Mouse (Mus musculus): Measurements from ENCODE around the gene Krtap5-1.
A peak's percentile ranks its signal among the peaks of the same experiment; 100 is the strongest.
"Not testable (repeated sequence)": the region's sequence is repeated elsewhere in the genome, so short reads cannot be mapped to it uniquely, and the experiment has no call there.

Krtap5-1 gene

GRCm38 (mm10) chr7:142297018-142297417, at the start of gene Krtap5-1:
Krtap5-1 (minus strand) TSS chr7:142297118.
- not testable (repeated sequence) for DNase-seq (ENCODE audit: extremely low read depth, low read depth, low spot score)

- no peak for DNase-seq (ENCODE audit: extremely low read depth, low read depth, low spot score)
Measured at GRCm38 (mm10) chr7:142342247-142342640, 45.3 kb upstream of the Krtap5-1 start.

- peak; percentile 87 for DNase-seq (ENCODE audit: extremely low read depth, low read depth, low spot score)
Measured at GRCm38 (mm10) chr7:142341564-142342246, 44.8 kb upstream of the Krtap5-1 start.

GRCm38 (mm10) chr7:142340269-142340970, 43.5 kb upstream of the Krtap5-1 start:
- no peak for DNase-seq (ENCODE audit: extremely low read depth, low read depth, low spot score)

GRCm38 (mm10) chr7:142335151-142335550, 38.2 kb upstream of the Krtap5-1 start:
- DNase-seq (ENCODE audit: extremely low read depth, low read depth, low spot score), result no peak

- no peak for DNase-seq (ENCODE audit: extremely low read depth, low read depth, low spot score)
Measured at GRCm38 (mm10) chr7:142334246-142334645, 37.3 kb upstream of the Krtap5-1 start.

- DNase-seq (ENCODE audit: extremely low read depth, low read depth, low spot score), result not testable (repeated sequence)
Measured at GRCm38 (mm10) chr7:142332741-142333140, 35.8 kb upstream of the Krtap5-1 start.

- DNase-seq (ENCODE audit: extremely low read depth, low read depth, low spot score), result no peak
Measured at GRCm38 (mm10) chr7:142331281-142331680, 34.4 kb upstream of the Krtap5-1 start.

GRCm38 (mm10) chr7:142330271-142330724, 33.4 kb upstream of the Krtap5-1 start:
- DNase-seq (ENCODE audit: extremely low read depth, low read depth, low spot score), result no peak

- no peak for DNase-seq (ENCODE audit: extremely low read depth, low read depth, low spot score)
Measured at GRCm38 (mm10) chr7:142328507-142328906, 31.6 kb upstream of the Krtap5-1 start.

GRCm38 (mm10) chr7:142326714-142327445, 30.0 kb upstream of the Krtap5-1 start:
- no peak for DNase-seq (ENCODE audit: extremely low read depth, low read depth, low spot score)

- DNase-seq (ENCODE audit: extremely low read depth, low read depth, low spot score), result no peak
Measured at GRCm38 (mm10) chr7:142323396-142324117, 26.6 kb upstream of the Krtap5-1 start.

GRCm38 (mm10) chr7:142322641-142323040, 25.7 kb upstream of the Krtap5-1 start:
- no peak for DNase-seq (ENCODE audit: extremely low read depth, low read depth, low spot score)

GRCm38 (mm10) chr7:142321637-142322306, 24.9 kb upstream of the Krtap5-1 start:
- not testable (repeated sequence) for DNase-seq (ENCODE audit: extremely low read depth, low read depth, low spot score)

- DNase-seq (ENCODE audit: extremely low read depth, low read depth, low spot score), result no peak
Measured at GRCm38 (mm10) chr7:142320906-142321305, 24.0 kb upstream of the Krtap5-1 start.

GRCm38 (mm10) chr7:142319124-142319523, 22.2 kb upstream of the Krtap5-1 start:
- no peak for DNase-seq (ENCODE audit: extremely low read depth, low read depth, low spot score)

- no peak for DNase-seq (ENCODE audit: extremely low read depth, low read depth, low spot score)
Measured at GRCm38 (mm10) chr7:142317216-142317615, 20.3 kb upstream of the Krtap5-1 start.

- DNase-seq (ENCODE audit: extremely low read depth, low read depth, low spot score), result no peak
Measured at GRCm38 (mm10) chr7:142316558-142316957, 19.6 kb upstream of the Krtap5-1 start.

- DNase-seq (ENCODE audit: extremely low read depth, low read depth, low spot score), result no peak
Measured at GRCm38 (mm10) chr7:142314600-142315285, 17.8 kb upstream of the Krtap5-1 start.

GRCm38 (mm10) chr7:142303929-142304328, 7.0 kb upstream of the Krtap5-1 start:
- DNase-seq (ENCODE audit: extremely low read depth, low read depth, low spot score), result not testable (repeated sequence)

Measured in fat pad, adult 2 months (tissue).